Mouse (Mus musculus) ES-Bruce4 (cell line): ENCODE data around the gene Ntrk3. TPM values are rescaled to one million over a fixed set of nuclear protein-coding genes. Genes with fewer than 3 reads are reported as not detected.

Experiments
- H3K27ac ChIP-seq: 2 replicates; pipeline ENCODE4 v1.5.1; 2012; ENCODE audit warnings: low read length, inconsistent platforms; ENCODE audit not compliant: insufficient read depth
- H3K27me3 ChIP-seq: 2 replicates; pipeline ENCODE4 v1.6.1; 2012; ENCODE audit warnings: mild to moderate bottlenecking, low read length, inconsistent platforms; ENCODE audit not compliant: control insufficient read depth, poor library complexity, insufficient read depth, severe bottlenecking
- H3K36me3 ChIP-seq: 2 replicates; pipeline ENCODE4 v1.6.1; 2012; ENCODE audit warnings: inconsistent platforms, mild to moderate bottlenecking, low read length, moderate library complexity; ENCODE audit not compliant: control insufficient read depth, poor library complexity, insufficient read depth, severe bottlenecking
- H3K4me1 ChIP-seq: one replicate; pipeline ENCODE4 v1.8.1; 2011; ENCODE audit warnings: low read length; ENCODE audit not compliant: control insufficient read depth, insufficient read depth
- H3K4me3 ChIP-seq: 2 replicates; pipeline ENCODE4 v1.5.1; 2011; ENCODE audit warnings: low read depth, mild to moderate bottlenecking, low read length
- H3K9ac ChIP-seq: 2 replicates; pipeline ENCODE4 v1.6.1; 2012; ENCODE audit warnings: low read depth, mild to moderate bottlenecking, inconsistent platforms; ENCODE audit not compliant: poor library complexity, severe bottlenecking
- H3K9me3 ChIP-seq: replicated peaks from 2 replicates; pipeline ENCODE4 v1.6.1; 2012; ENCODE audit warnings: mild to moderate bottlenecking, low read length, inconsistent platforms; ENCODE audit not compliant: control insufficient read depth, poor library complexity, insufficient read depth, severe bottlenecking
- CTCF ChIP-seq: IDR thresholded peaks from one replicate; pipeline ENCODE4 v1.8.1; 2011; ENCODE audit warnings: low read depth, low read length
- EP300 ChIP-seq: IDR thresholded peaks from 2 replicates; pipeline ENCODE4 v1.6.1; 2011; ENCODE audit warnings: low read depth, low read length; ENCODE audit not compliant: insufficient read depth
- POLR2A ChIP-seq: IDR thresholded peaks from one replicate; pipeline ENCODE4 v1.8.1; 2011; ENCODE audit warnings: low read length; ENCODE audit not compliant: insufficient read depth
- polyA plus RNA-seq: library from polyadenylated mRNA; stranded (reverse); fragments of >200 nt; gene quantifications from 2 replicates; pipeline ENCODE4 v1.2.4, GENCODE M21; 2011; ENCODE audit warnings: low read depth; ENCODE audit not compliant: missing spikeins, insufficient read depth, insufficient read length

Ntrk3 gene
- polyA plus RNA-seq, 1 experiment = not detected

GRCm38 (mm10) chr7:78680871-78681270 is 56.9 kb downstream of the Ntrk3 start:
- Histone ChIP-seq H3K4me3 (no peak overlapping the region), H3K27ac (no peak overlapping the region), H3K4me1 (no peaks in the 10 kb centered on the region), H3K36me3 (no peaks in the 10 kb centered on the region), H3K9me3 (no peaks in the 10 kb centered on the region), H3K27me3 (no peaks in the 10 kb centered on the region), H3K9ac (no peak overlapping the region)
- TF ChIP-seq EP300 (no peak), POLR2A (no peak), CTCF (no peak)

- TF ChIP-seq EP300 = no peak
- TF ChIP-seq CTCF = no peak
- no peak for TF ChIP-seq POLR2A
- no peaks in the 10 kb centered on the region for H3K36me3 ChIP-seq
- no peak overlapping the region for H3K4me3 ChIP-seq
- no peaks in the 10 kb centered on the region for H3K27me3 ChIP-seq
- H3K9ac ChIP-seq = no peak overlapping the region
- H3K9me3 ChIP-seq = no peaks in the 10 kb centered on the region
- H3K4me1 ChIP-seq = no peaks in the 10 kb centered on the region
- H3K27ac ChIP-seq = no peak overlapping the region
Observed at GRCm38 (mm10) chr7:78669407-78669806, 68.4 kb downstream of the Ntrk3 start.

- H3K27me3 ChIP-seq = no peaks in the 10 kb centered on the region
- H3K4me1 ChIP-seq = no peaks in the 10 kb centered on the region
- H3K4me3 ChIP-seq = no peak overlapping the region
- no peak overlapping the region for H3K9ac ChIP-seq
- no peaks in the 10 kb centered on the region for H3K9me3 ChIP-seq
- H3K36me3 ChIP-seq = no peaks in the 10 kb centered on the region
- no peak overlapping the region for H3K27ac ChIP-seq
- TF ChIP-seq EP300 (no peak), CTCF (no peak), POLR2A (no peak)
Observed at GRCm38 (mm10) chr7:78668916-78669315, 68.9 kb downstream of the Ntrk3 start.

- no peaks in the 10 kb centered on the region for H3K36me3 ChIP-seq
- H3K4me1 ChIP-seq = no peaks in the 10 kb centered on the region
- no peak overlapping the region for H3K9ac ChIP-seq
- H3K4me3 ChIP-seq = no peak overlapping the region
- TF ChIP-seq POLR2A = no peak
- TF ChIP-seq EP300 = no peak
- no peak for TF ChIP-seq CTCF
- H3K27me3 ChIP-seq = no peaks in the 10 kb centered on the region
- H3K27ac ChIP-seq = no peak overlapping the region
- no peaks in the 10 kb centered on the region for H3K9me3 ChIP-seq
Observed at GRCm38 (mm10) chr7:78668003-78668635, 69.7 kb downstream of the Ntrk3 start.

GRCm38 (mm10) chr7:78660832-78661231 is 77.0 kb downstream of the Ntrk3 start:
- Histone ChIP-seq H3K9ac (no peak overlapping the region), H3K27ac (no peak overlapping the region), H3K36me3 (no peaks in the 10 kb centered on the region), H3K27me3 (no peaks in the 10 kb centered on the region), H3K9me3 (no peaks in the 10 kb centered on the region), H3K4me1 (no peaks in the 10 kb centered on the region), H3K4me3 (no peak overlapping the region)
- TF ChIP-seq POLR2A (no peak), CTCF (no peak), EP300 (no peak)

GRCm38 (mm10) chr7:78659846-78660245 is 78.0 kb downstream of the Ntrk3 start:
- no peaks in the 10 kb centered on the region for H3K27me3 ChIP-seq
- H3K27ac ChIP-seq = no peak overlapping the region
- H3K9me3 ChIP-seq = no peaks in the 10 kb centered on the region
- H3K36me3 ChIP-seq = no peaks in the 10 kb centered on the region
- H3K4me1 ChIP-seq = no peaks in the 10 kb centered on the region
- TF ChIP-seq EP300 (no peak), POLR2A (no peak), CTCF (no peak)
- H3K4me3 ChIP-seq = no peak overlapping the region
- no peak overlapping the region for H3K9ac ChIP-seq
